Mouse (Mus musculus) G1E (cell line): ENCODE data around the gene 1500015O10Rik.

Source experiments
- CTCF ChIP-seq: IDR thresholded peaks from 2 replicates; pipeline ENCODE4 v1.5.1; 2012; ENCODE audit warnings: low read depth, low read length, inconsistent platforms, mixed read lengths
- GATA2 ChIP-seq: IDR thresholded peaks from 2 replicates; pipeline ENCODE4 v1.6.1; 2012; ENCODE audit warnings: low read depth, low read length, inconsistent platforms, borderline replicate concordance

GRCm38 (mm10) chr1:43766328-43766727 is 35.9 kb downstream of the 1500015O10Rik start:
- TF ChIP-seq CTCF = no peak
- no peak for TF ChIP-seq GATA2
